Mouse (Mus musculus) heart, postnatal 0 days (tissue): ENCODE measurements around the gene Zbtb38. TPM values are rescaled to one million over a fixed set of nuclear protein-coding genes. Genes with fewer than 3 reads are reported as not detected.

Experiments used
- ATAC-seq: fragments of 200-750 bp; cut with Nextera tagmentation; 2 replicates; pipeline ENCODE4 v1.8.0; 2017; ENCODE audit warnings: low read depth, moderate number of reproducible peaks, moderate library complexity; ENCODE audit not compliant: insufficient read depth
- DNase-seq: peaks from one replicate; pipeline ENCODE4 v3.0.0-alpha.2; 2016; ENCODE audit warnings: low spot score
- H3K27ac ChIP-seq: fragments of 300-500 bp; sonication (generic); 2 replicates; pipeline ENCODE4 v1.5.1; 2014; ENCODE audit warnings: low read depth, mild to moderate bottlenecking
- H3K27me3 ChIP-seq: fragments of 300-500 bp; sonication (generic); 2 replicates; pipeline ENCODE4 v1.6.1; 2014; ENCODE audit warnings: low read length, mixed read lengths; ENCODE audit not compliant: control insufficient read depth, insufficient read depth
- H3K36me3 ChIP-seq: fragments of 300-500 bp; sonication (generic); replicated peaks from 2 replicates; pipeline ENCODE4 v1.6.1; 2014; ENCODE audit warnings: low read length, mixed read lengths; ENCODE audit not compliant: control insufficient read depth, insufficient read depth
- H3K4me1 ChIP-seq: fragments of 300-500 bp; sonication (generic); 2 replicates; pipeline ENCODE4 v1.6.1; 2014; ENCODE audit warnings: antibody characterized with exemption; ENCODE audit not compliant: control insufficient read depth, insufficient read depth
- H3K4me2 ChIP-seq: fragments of 300-500 bp; sonication (generic); 2 replicates; pipeline ENCODE4 v1.6.1; 2014; ENCODE audit warnings: low read depth, mild to moderate bottlenecking, low read length, moderate library complexity
- H3K4me3 ChIP-seq: fragments of 300-500 bp; sonication (generic); 2 replicates; pipeline ENCODE4 v1.5.1; 2014; ENCODE audit warnings: low read depth, low read length
- H3K9ac ChIP-seq: fragments of 300-500 bp; sonication (generic); replicated peaks from 2 replicates; pipeline ENCODE4 v1.6.1; 2014; ENCODE audit warnings: low read depth, low read length, mixed read lengths
- H3K9me3 ChIP-seq: fragments of 300-500 bp; sonication (generic); replicated peaks from 2 replicates; pipeline ENCODE4 v1.6.1; 2016; ENCODE audit warnings: low read length; ENCODE audit not compliant: control insufficient read depth
- CTCF ChIP-seq: IDR thresholded peaks from 2 replicates; pipeline ENCODE4 v1.5.1; 2016; ENCODE audit warnings: antibody characterized with exemption, control low read depth, low read depth
- EP300 ChIP-seq: IDR thresholded peaks from 2 replicates; pipeline ENCODE4 v1.6.1; 2016; ENCODE audit warnings: antibody characterized with exemption, low read depth
- WGBS: fragments of 180-500 bp; shearing (Covaris S2); extraction: QIAGEN DNeasy Blood & Tissue Kit; methylation state at CpG from one replicate; pipeline ENCODE4 v1.1.7; 2014; 5-methylcytosine and 5-hydroxymethylcytosine counted together
- polyA plus RNA-seq: library from polyadenylated mRNA; unstranded; fragments of >200 nt; fragmentation: Nextera tagmentation; extraction: Ambion mirVana; gene quantifications from 2 replicates; pipeline ENCODE4 v1.2.1, GENCODE M21; 2015
- total RNA-seq: library from RNA; depleted of rRNA; stranded (reverse); fragments of >200 nt; gene quantifications from 2 replicates; pipeline ENCODE4 v1.2.3, GENCODE M21; 2014; ENCODE audit warnings: low replicate concordance

Zbtb38 gene
- total and polyA plus RNA-seq, 2 experiments from 2014 or later, result 28.7 to 44.5 TPM

DNA sequence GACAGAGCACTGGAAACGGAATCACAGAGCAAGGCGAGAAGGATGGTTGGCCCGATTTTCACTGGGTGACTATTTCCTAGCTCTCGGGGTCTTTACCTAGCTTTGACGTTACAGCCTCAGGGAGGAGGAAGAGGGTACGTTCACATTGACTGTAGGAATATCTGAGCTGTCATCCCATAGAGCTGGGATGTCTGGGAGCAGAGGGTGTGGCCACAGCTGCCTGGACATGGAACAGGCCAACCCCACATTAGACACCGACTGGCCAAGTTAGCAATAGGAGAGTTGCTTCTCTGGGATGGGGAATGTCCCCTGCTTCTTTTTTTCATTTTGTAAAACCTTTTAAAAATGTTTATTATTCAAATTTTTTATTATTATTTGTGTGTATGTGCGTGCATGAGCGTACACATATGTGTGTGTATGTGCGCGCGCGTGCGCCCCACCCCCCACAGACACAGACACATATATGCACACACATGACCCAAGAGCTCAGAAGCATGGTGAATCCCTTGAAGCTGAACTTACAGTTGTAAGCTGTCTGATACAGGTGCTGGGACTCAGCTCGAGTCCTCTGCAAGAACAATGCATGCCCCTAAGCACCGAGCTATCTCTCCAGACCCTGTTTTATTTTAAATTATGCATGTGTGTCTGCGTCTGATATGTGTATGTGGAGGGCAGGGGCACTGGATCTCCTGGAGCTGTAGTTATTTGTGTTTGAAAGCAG, 11.1 kb downstream of the Zbtb38 start:
- TF ChIP-seq EP300 (no peak), CTCF (no peak)
- Histone ChIP-seq H3K4me2 (no peak overlapping the region; the same call in 1 of the 2 replicates), H3K9ac (no peak overlapping the region), H3K27me3 (no peaks in the 10 kb centered on the region), H3K4me1 (peaks cover 30% of the 10 kb centered on the region), H3K4me3 (no peak overlapping the region), H3K9me3 (0 out of 2 replicates have a peak, but pooled peaks cover 4% of the 10 kb centered on the region), H3K36me3 (peaks cover 2% of the 10 kb centered on the region; the same call in 1 of the 2 replicates), H3K27ac (peak overlapping the region; percentile 97)
- DNase-seq, result no peak
- no peak for ATAC-seq
- WGBS, result 70% methylated on average over 17 of the region's 17 CpGs

DNA sequence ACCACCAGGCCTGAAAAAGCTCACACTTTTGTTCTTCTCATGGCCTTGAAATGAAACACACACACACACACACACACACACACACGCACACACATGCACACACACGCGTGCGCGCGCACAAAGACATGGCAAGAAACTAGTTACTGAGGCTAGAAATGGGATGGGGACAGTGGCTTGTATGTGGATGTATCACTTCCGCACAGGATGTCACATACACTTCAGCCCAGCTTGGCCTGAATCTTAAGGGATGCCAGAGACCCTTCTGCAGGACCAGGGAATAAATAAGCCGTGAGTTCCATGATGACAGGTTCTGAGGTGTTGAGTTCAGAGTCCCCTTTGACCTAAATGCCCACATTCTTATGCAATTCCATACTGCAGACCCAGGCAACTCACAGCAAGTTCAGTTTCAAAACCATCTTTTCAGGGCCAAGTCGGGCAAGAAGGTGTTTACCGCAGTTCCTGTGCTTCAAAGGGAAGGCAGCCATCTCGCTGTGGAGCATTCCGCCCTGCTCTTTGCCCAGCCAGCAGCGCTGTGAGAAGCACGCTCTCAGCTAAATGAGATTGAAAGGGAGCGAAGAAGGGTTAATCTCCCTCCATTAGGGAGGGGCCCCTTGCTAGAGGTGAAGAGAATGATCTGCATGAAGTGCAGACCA, 11.8 kb downstream of the Zbtb38 start:
- TF ChIP-seq EP300 (0 out of 2 replicates have a peak, but pooled peaks have one; percentile 5), CTCF (no peak)
- DNase-seq (no peak), ATAC-seq (peak; percentile 25)
- 0 out of 2 replicates have a peak overlapping the region, but pooled peaks have one; percentile 46 for H3K9ac ChIP-seq
- WGBS, result 56% methylated on average over 15 of the region's 15 CpGs
- H3K27me3 ChIP-seq, result no peaks in the 10 kb centered on the region
- peaks cover 31% of the 10 kb centered on the region for H3K4me1 ChIP-seq
- H3K36me3 ChIP-seq, result no peaks in the 10 kb centered on the region
- peak overlapping the region; percentile 97 for H3K27ac ChIP-seq
- peak overlapping the region; percentile 9; the same call in 1 of the 2 replicates for H3K4me3 ChIP-seq
- peak overlapping the region; percentile 46 for H3K4me2 ChIP-seq
- H3K9me3 ChIP-seq, result 0 out of 2 replicates have a peak, but pooled peaks cover 4% of the 10 kb centered on the region

DNA sequence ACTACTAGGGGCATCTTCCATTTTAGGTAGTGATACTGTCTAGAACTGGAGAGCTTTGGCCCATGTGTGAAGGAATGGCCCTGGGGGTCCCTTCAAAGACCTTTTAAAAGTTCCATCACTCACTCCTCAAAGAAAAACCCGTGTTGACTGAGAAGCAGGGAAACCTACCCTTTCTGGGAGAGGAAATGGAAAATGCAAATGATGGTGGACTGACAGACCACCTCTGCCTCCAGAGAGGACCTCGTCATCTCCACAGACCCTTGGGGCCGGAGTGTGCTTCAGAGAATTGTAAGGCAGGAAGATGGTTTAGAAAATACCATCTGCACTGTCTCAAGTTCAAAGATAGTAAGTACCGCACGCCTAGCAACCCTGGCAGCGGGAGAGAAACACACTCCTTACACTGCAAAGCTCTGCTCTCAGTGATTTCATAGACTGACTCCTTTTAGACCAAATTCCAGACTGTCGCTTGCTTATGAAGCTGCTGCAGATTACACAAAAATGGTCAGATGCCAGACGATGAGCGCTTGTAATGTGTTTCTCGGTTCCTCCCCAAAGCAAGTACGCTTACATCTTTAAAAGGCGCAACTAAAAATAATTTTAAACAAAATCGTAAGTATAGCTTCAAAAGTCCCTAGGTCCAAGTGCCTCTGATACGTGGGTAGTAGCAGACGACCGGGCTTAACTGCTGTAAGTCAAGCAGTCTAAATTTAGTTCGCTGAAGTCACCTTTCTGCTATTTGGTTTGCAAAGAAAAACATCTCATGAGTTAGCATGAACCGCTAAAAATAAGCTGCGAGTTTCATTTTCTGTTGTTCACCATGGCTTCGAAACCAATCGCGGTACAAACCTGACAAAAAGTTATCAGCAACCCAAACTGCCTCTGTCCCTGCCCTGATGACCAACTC, 12.6 kb downstream of the Zbtb38 start:
- H3K9ac ChIP-seq, result peak overlapping the region; percentile 46; the same call in 1 of the 2 replicates

DNA sequence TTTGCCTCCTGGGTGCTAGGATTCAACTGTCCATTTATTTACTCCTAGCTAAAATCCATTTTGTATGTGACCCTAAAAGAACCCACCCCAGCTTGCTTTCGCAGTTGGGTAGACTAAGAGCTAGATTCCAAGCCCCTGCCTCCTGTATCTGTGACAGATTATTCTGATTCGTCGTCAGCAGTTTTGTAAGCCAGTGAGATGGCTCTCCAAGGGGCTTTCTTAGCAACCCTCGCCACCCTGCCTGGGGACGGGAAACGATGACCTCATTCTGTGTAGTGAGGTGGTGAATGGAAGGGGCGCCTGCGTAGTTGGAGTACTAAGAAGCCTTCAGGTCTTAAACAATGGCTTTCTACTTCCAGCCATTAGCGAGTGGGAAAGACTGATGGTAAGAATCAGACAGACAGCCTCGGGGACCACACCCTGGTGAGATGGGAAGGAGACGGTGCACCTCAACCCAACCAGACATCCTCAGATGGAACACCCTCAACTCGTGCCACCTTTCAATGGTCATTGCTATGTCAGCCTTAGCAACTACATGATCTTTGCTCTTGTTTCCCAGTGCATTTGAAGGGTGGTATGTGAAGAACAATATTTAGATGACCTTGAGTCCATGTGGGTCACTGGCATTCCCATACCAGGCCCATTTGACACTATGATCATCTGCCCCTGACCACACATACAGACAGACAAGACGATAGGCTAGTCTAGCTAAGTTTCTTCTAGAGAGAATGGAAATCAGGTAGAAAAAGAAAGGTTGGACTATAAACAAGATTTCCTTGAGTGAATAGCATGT, 13.9 kb downstream of the Zbtb38 start:
- H3K4me1 ChIP-seq, result peaks cover 49% of the 10 kb centered on the region
- 70% methylated on average over 13 of the region's 13 CpGs for WGBS
- DNase-seq, result no peak
- H3K9me3 ChIP-seq, result 0 out of 2 replicates have a peak, but pooled peaks cover under 1% of the 10 kb centered on the region
- no peaks in the 10 kb centered on the region for H3K27me3 ChIP-seq
- H3K4me2 ChIP-seq, result no peak overlapping the region
- H3K9ac ChIP-seq, result no peak overlapping the region
- ATAC-seq, result no peak
- H3K4me3 ChIP-seq, result no peak overlapping the region
- H3K36me3 ChIP-seq, result no peaks in the 10 kb centered on the region
- H3K27ac ChIP-seq, result peak overlapping the region; percentile 97
- no peak for TF ChIP-seq CTCF
- no peak for TF ChIP-seq EP300

More for the DNA sequence above, 12.6 kb downstream of the Zbtb38 start:
- H3K27me3 ChIP-seq, result no peaks in the 10 kb centered on the region
- peak; percentile 91 for DNase-seq
- H3K9me3 ChIP-seq, result 0 out of 2 replicates have a peak, but pooled peaks cover 4% of the 10 kb centered on the region
- 19% methylated on average over 22 of the region's 22 CpGs for WGBS
- peaks cover 38% of the 10 kb centered on the region for H3K4me1 ChIP-seq
- H3K4me3 ChIP-seq, result peak overlapping the region; percentile 9
- H3K36me3 ChIP-seq, result no peaks in the 10 kb centered on the region
- TF ChIP-seq EP300 (0 out of 2 replicates have a peak, but pooled peaks have one; percentile 15), CTCF (no peak)
- H3K27ac ChIP-seq, result peak overlapping the region; percentile 97
- ATAC-seq, result peak; percentile 83
- H3K4me2 ChIP-seq, result peak overlapping the region; percentile 46
